18 mouse cellular contexts compared by ENCODE assay signal in the genomic region with DNA sequence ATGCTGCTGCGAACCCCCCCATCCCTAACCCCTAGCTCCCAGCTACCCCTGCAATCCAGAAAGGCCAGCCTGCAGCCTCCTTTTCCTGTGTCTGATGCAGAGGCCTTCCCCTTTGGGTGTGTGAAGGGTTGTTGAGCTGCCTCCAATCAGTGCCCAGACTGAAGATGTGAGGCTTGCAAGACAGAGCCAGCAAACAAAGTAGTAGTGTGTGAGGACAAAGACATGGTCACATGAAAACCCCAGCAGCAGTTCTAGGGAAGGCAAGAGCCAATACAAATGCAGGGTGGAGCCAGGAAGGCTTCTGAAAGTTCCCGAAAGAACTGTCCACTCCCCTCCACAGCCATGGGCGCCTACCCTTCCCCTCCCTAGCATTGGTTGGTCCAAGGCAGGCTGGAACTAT.
A peak's percentile ranks its signal among the peaks of the same experiment; 100 is the strongest.
DNase-seq lines count a peak whose midpoint lies in the region; ATAC-seq and TF ChIP-seq lines count a peak whose summit lies in the region.
"Had no signal": no experiment of that assay in that cellular context is flagged by ENCODE, and none has a peak within 500 bp of the region (broad histone marks: within the 10 kb centered on the region; RNA-seq: fewer than 3 reads in every experiment).

No protein-coding gene starts in this region.

- H3K9ac ChIP-seq in midbrain, postnatal 0 days (replicated peaks; ENCODE audit: low read length, poor library complexity, severe bottlenecking): no peak overlapping the region
- no peak overlapping the region for H3K9ac ChIP-seq in midbrain, embryonic 16.5 days (ENCODE audit: low read depth, low read length)
- H3K9ac ChIP-seq: heart, embryonic 12.5 days; intestine, embryonic 15.5 days; kidney, embryonic 15.5 days; lung, embryonic 14.5 days; stomach, embryonic 15.5 days had no signal

- no peak for DNase-seq in frontal cortex, adult 2 months (ENCODE audit: extremely low spot score in 1 of 2, low spot score in 1 of 2)
- peak; percentile 22 for DNase-seq in midbrain, postnatal 0 days (ENCODE audit: low spot score)
- peak; percentile 22 for DNase-seq in adipocyte (ENCODE audit: low spot score)
- DNase-seq in telencephalon, adult 2 months (ENCODE audit: low read depth, low spot score): peak; percentile 26
- no peak for DNase-seq in spleen, postnatal 36 days (ENCODE audit: low spot score in 2 of 2)
- DNase-seq: adrenal gland, postnatal 10 days; cerebellum, adult 8-10 months; heart, postnatal 36 days; layer of hippocampus, postnatal 36 days; lung, embryonic 14.5 days; midbrain, embryonic 14.5 days; spleen, adult 18-20 months had no signal

- no peak overlapping the region for H3K4me3 ChIP-seq in midbrain, postnatal 0 days (ENCODE audit: low read depth, low read length)
- H3K4me3 ChIP-seq in midbrain, embryonic 16.5 days (ENCODE audit: low read depth, low read length): no peak overlapping the region
- H3K4me3 ChIP-seq: heart, embryonic 12.5 days; intestine, embryonic 15.5 days; kidney, embryonic 15.5 days; stomach, embryonic 15.5 days had no signal

- H3K4me1 ChIP-seq in midbrain, postnatal 0 days (ENCODE audit: insufficient read depth, low read length): no peaks in the 10 kb centered on the region
- no peaks in the 10 kb centered on the region for H3K4me1 ChIP-seq in midbrain, embryonic 16.5 days (ENCODE audit: control insufficient read depth, insufficient read depth, low read length)
- H3K4me1 ChIP-seq: intestine, embryonic 15.5 days had no signal

- peaks cover 42% of the 10 kb centered on the region for H3K36me3 ChIP-seq in midbrain, postnatal 0 days (ENCODE audit: insufficient read depth, low read length)
- H3K36me3 ChIP-seq in midbrain, embryonic 16.5 days (ENCODE audit: control insufficient read depth, insufficient read depth, low read length): peaks cover 17% of the 10 kb centered on the region

- no peak for TF ChIP-seq CTCF in midbrain, postnatal 0 days (IDR thresholded peaks at IDR 0.05)

- 0 out of 2 replicates have a peak, but pooled peaks have one; percentile 15 for ATAC-seq in frontal cortex, adult (ENCODE audit: low TSS enrichment)
- ATAC-seq in midbrain, postnatal 0 days (ENCODE audit: low FRiP score): peak; percentile 51; the same call in 1 of the 2 replicates
- ATAC-seq in midbrain, embryonic 16.5 days: no peak
- ATAC-seq: intestine, embryonic 15.5 days had no signal

- WGBS in midbrain, postnatal 0 days: 77% methylated on average over 3 of the region's 3 CpGs
- 83% methylated on average over 3 of the region's 3 CpGs for WGBS in midbrain, embryonic 16.5 days

- H3K27me3 ChIP-seq in midbrain, postnatal 0 days (ENCODE audit: insufficient read depth, low read length): no peaks in the 10 kb centered on the region
- H3K27me3 ChIP-seq in midbrain, embryonic 16.5 days (ENCODE audit: control insufficient read depth, insufficient read depth, low read depth, low read length): no peaks in the 10 kb centered on the region
- H3K27me3 ChIP-seq: heart, embryonic 12.5 days; intestine, embryonic 15.5 days; kidney, embryonic 15.5 days; stomach, embryonic 15.5 days had no signal

- no peak overlapping the region for H3K4me2 ChIP-seq in midbrain, postnatal 0 days (ENCODE audit: low read depth, low read length, poor library complexity, severe bottlenecking)
- no peak overlapping the region for H3K4me2 ChIP-seq in midbrain, embryonic 16.5 days (ENCODE audit: low read length)
- H3K4me2 ChIP-seq: heart, embryonic 12.5 days; intestine, embryonic 15.5 days; kidney, embryonic 15.5 days; lung, embryonic 14.5 days; stomach, embryonic 15.5 days had no signal

- H3K27ac ChIP-seq in midbrain, postnatal 0 days (ENCODE audit: low read depth, low read length): no peak overlapping the region
- H3K27ac ChIP-seq in midbrain, embryonic 16.5 days (ENCODE audit: low read length): no peak overlapping the region
- H3K27ac ChIP-seq: intestine, embryonic 15.5 days; kidney, embryonic 15.5 days; stomach, embryonic 15.5 days had no signal

- no peaks in the 10 kb centered on the region for H3K9me3 ChIP-seq in midbrain, postnatal 0 days (ENCODE audit: low read length)
- no peaks in the 10 kb centered on the region for H3K9me3 ChIP-seq in midbrain, embryonic 16.5 days (replicated peaks; ENCODE audit: control insufficient read depth, low read length, poor library complexity, severe bottlenecking)
- H3K9me3 ChIP-seq: heart, embryonic 12.5 days; intestine, embryonic 15.5 days; kidney, embryonic 15.5 days; stomach, embryonic 15.5 days had no signal

Comparison
In these comparisons a context has a peak if more than half of its experiments do, and no peak if none do; other contexts are left out.
1. DNase-seq: peak in midbrain, postnatal 0 days (single experiment), adipocyte (single experiment) and telencephalon, adult 2 months (single experiment); none in frontal cortex, adult 2 months (0 of 2) and spleen, postnatal 36 days (0 of 2).